Mouse (Mus musculus) cerebellum, adult 2 months (tissue): ENCODE results near the gene H2afy2.

ENCODE experiments used
- CTCF ChIP-seq: fragments of 200-500 bp; IDR thresholded peaks from 2 replicates; pipeline ENCODE4 v1.5.1; 2011; ENCODE audit warnings: low read depth, mild to moderate bottlenecking, control low read depth, low read length, moderate library complexity, borderline replicate concordance; ENCODE audit not compliant: insufficient read depth
- POLR2A ChIP-seq: fragments of 200-500 bp; IDR thresholded peaks from 2 replicates; pipeline ENCODE4 v1.6.1; 2011; ENCODE audit warnings: low read length, control low read depth, borderline replicate concordance; ENCODE audit not compliant: insufficient read depth

- no peak for TF ChIP-seq CTCF
- no peak for TF ChIP-seq POLR2A
These were observed 68.5 kb downstream of the H2afy2 start for GRCm38 (mm10) chr10:61715462-61715837.
